Mouse (Mus musculus): Measurements from ENCODE around the gene Tmem25.

DNA sequence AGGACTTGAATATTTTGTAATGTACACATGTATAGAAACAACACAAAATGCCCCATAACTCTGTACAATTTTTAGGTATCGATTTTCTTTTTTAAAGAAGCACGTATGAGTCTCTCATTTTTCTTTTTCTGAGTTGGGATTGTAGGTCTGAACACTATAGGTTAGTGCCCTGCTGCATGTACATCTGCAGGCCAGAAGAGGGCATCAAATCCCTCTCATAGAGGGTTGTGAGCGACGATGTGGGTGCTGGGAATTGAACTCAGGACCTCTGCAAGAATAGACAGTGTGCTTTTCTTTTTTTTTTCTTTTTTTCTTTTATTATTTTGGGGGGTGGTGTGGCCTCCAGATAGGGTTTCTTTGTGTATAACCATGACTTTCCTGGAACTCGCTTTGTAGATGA is 27.7 kb downstream of the Tmem25 start:
- TF ChIP-seq CTCF (IDR thresholded peaks at IDR 0.05; ENCODE audit: low read depth): no peak
- TF ChIP-seq EP300 (IDR thresholded peaks at IDR 0.05; ENCODE audit: low read depth): no peak
